Mouse (Mus musculus): ENCODE results near the gene Pipox. TPM values are rescaled to one million over a fixed set of nuclear protein-coding genes. Genes with fewer than 3 reads are reported as not detected.
A peak's percentile ranks its signal among the peaks of the same experiment; 100 is the strongest.

Pipox gene
- total and polyA plus RNA-seq, 2 experiments from 2014 or later = 3.6 to 5.1 TPM

DNA sequence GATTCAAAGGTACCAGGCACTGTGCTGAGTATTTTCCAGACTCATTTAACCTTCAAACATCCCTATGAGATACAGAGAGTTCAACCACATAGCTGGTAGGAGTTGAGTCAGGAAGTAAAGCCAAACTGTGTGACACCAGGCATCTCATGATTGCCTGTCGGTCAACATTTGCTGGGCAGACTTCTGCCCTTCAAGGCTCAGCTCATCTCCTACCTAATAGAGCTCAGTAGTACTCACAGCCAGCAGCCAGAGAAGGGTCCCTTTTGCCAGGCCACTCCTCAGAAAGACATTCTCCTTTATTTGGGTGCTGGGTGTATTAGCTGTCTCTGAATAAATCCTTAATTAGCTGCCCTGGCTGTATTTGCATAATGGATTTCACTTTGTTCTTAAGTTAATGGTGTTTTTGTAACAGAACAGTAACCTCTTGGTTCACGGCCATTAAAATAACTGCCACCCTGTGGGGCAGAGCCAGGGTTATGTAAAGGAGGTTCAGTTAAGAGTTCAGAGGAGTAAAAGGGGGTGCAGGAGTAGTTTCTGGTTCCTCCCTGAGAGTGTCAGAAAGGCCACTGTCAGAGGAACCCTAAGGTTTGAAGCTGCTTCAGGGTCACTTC is 3.1 kb downstream of the Pipox start:
- no peak overlapping the region for H3K9ac ChIP-seq (replicated peaks; ENCODE audit: low read length, poor library complexity, severe bottlenecking)
- WGBS = 62% methylated on average over 2 of the region's 2 CpGs
- no peak for TF ChIP-seq CTCF (IDR thresholded peaks at IDR 0.05)
- no peaks in the 10 kb centered on the region for H3K36me3 ChIP-seq (ENCODE audit: insufficient read depth, low read length)
- no peaks in the 10 kb centered on the region for H3K9me3 ChIP-seq (ENCODE audit: low read length)
- no peak overlapping the region for H3K27ac ChIP-seq (ENCODE audit: low read depth, low read length)
- DNase-seq (ENCODE audit: low spot score) = no peak
- peaks cover 31% of the 10 kb centered on the region for H3K4me1 ChIP-seq (ENCODE audit: insufficient read depth, low read length)
- no peak for ATAC-seq (ENCODE audit: low FRiP score)
- H3K27me3 ChIP-seq (ENCODE audit: insufficient read depth, low read length) = no peaks in the 10 kb centered on the region
- H3K4me2 ChIP-seq (ENCODE audit: low read depth, low read length, poor library complexity, severe bottlenecking) = no peak overlapping the region
- H3K4me3 ChIP-seq (ENCODE audit: low read depth, low read length) = no peak overlapping the region

DNA sequence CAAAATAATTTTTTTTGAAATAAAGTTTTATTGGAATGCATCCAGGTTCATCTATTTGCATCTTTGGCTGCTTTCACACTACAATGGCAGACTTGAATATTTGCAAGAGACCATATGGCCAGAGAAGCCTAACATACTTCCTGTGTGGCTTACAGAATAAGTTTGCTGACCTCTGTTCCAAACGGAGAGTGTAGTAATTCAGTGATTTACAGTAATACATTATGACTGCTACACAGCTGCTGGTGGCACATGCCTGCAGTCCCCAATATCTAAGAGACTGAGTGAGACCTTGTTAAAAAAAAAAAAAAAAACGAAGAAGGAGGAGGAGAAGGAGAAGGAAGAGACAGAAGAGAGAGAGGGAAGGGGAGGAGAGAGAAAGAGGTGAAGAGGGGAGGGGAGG is 4.4 kb downstream of the Pipox start:
- no peak for DNase-seq (ENCODE audit: low spot score)
- H3K9me3 ChIP-seq (ENCODE audit: low read length) = no peaks in the 10 kb centered on the region

DNA sequence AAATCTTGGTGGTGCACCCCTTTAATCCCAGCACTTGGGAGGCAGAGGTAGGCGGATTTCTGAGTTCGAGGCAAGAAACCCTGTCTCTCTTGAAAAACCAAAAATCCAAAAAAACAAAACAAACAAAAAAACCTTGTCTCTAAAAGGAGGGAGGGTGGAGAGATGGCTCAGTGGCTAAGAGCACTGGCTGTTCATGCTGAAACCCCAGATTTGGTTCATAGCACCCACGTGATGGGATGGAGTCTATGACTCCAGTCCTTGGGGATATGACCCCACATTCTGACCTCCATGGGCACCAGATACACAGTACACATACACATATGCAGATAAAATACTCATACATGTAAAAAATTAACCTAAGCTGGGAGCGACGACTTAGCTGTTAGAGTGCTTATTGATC is 5.0 kb downstream of the Pipox start:
- no peak overlapping the region for H3K4me3 ChIP-seq (ENCODE audit: low read depth, low read length)
- H3K36me3 ChIP-seq (ENCODE audit: insufficient read depth, low read length) = no peaks in the 10 kb centered on the region
- no peak overlapping the region for H3K9ac ChIP-seq (replicated peaks; ENCODE audit: low read length, poor library complexity, severe bottlenecking)
- 92% methylated on average over 5 of the region's 5 CpGs for WGBS
- ATAC-seq (ENCODE audit: low FRiP score) = no peak
- no peak for TF ChIP-seq CTCF (IDR thresholded peaks at IDR 0.05)
- H3K4me2 ChIP-seq (ENCODE audit: low read depth, low read length, poor library complexity, severe bottlenecking) = no peak overlapping the region
- peaks cover 32% of the 10 kb centered on the region for H3K4me1 ChIP-seq (ENCODE audit: insufficient read depth, low read length)
- H3K27ac ChIP-seq (ENCODE audit: low read depth, low read length) = no peak overlapping the region
- no peaks in the 10 kb centered on the region for H3K9me3 ChIP-seq (ENCODE audit: low read length)
- H3K27me3 ChIP-seq (ENCODE audit: insufficient read depth, low read length) = no peaks in the 10 kb centered on the region
- no peak for DNase-seq (ENCODE audit: low spot score)

More for the DNA sequence above, 4.4 kb downstream of the Pipox start:
- no peak for TF ChIP-seq CTCF (IDR thresholded peaks at IDR 0.05)
- H3K4me2 ChIP-seq (ENCODE audit: low read depth, low read length, poor library complexity, severe bottlenecking) = no peak overlapping the region
- no peak overlapping the region for H3K27ac ChIP-seq (ENCODE audit: low read depth, low read length)
- no peaks in the 10 kb centered on the region for H3K27me3 ChIP-seq (ENCODE audit: insufficient read depth, low read length)
- no peak for ATAC-seq (ENCODE audit: low FRiP score)
- no peaks in the 10 kb centered on the region for H3K36me3 ChIP-seq (ENCODE audit: insufficient read depth, low read length)
- H3K4me1 ChIP-seq (ENCODE audit: insufficient read depth, low read length) = peaks cover 35% of the 10 kb centered on the region
- H3K4me3 ChIP-seq (ENCODE audit: low read depth, low read length) = no peak overlapping the region
- 38% methylated on average over 1 of the region's 2 CpGs for WGBS
- H3K9ac ChIP-seq (replicated peaks; ENCODE audit: low read length, poor library complexity, severe bottlenecking) = no peak overlapping the region

DNA sequence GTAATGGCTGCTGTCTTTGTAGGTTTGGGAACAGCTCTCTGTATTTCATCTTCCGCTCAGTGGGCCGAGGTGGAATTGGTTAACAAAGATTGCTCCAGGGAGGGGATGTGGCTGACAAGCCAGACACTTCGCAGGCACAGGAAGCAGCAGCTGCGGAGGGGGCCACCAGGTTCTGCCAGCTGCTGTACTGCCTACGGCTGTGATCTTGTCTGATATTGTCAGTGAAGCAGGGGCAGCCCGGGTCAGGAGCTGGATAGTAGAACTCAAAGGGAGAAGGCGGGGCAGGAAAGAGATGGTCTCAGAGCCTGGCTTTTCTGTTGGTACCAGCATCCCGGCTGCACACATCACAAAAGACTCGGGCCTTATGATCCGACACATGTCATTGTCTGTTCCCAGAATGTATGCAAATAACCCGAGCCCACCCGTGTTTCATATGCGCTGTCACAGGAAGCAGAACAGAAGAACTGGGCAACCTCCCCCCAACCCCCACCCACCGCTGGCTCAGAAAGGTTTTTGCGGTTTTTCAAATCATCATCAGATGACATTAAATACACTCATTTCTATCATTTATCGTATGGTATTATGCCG is 6.4 kb downstream of the Pipox start:
- Histone ChIP-seq H3K27ac (ENCODE audit: low read depth, low read length) (peak overlapping the region; percentile 55; the same call in 1 of the 2 replicates), H3K4me2 (ENCODE audit: low read depth, low read length, poor library complexity, severe bottlenecking) (0 out of 2 replicates have a peak overlapping the region, but pooled peaks have one; percentile 12), H3K9me3 (ENCODE audit: low read length) (no peaks in the 10 kb centered on the region), H3K4me1 (ENCODE audit: insufficient read depth, low read length) (peaks cover 24% of the 10 kb centered on the region), H3K36me3 (ENCODE audit: insufficient read depth, low read length) (no peaks in the 10 kb centered on the region), H3K27me3 (ENCODE audit: insufficient read depth, low read length) (no peaks in the 10 kb centered on the region), H3K9ac (replicated peaks; ENCODE audit: low read length, poor library complexity, severe bottlenecking) (peak overlapping the region; percentile 39), H3K4me3 (ENCODE audit: low read depth, low read length) (no peak overlapping the region)
- TF ChIP-seq CTCF (IDR thresholded peaks at IDR 0.05) = no peak
- WGBS = 15% methylated on average over 17 of the region's 17 CpGs
- DNase-seq (ENCODE audit: low spot score) = peak; percentile 64
- peak; percentile 44; the same call in 1 of the 2 replicates for ATAC-seq (ENCODE audit: low FRiP score)

DNA sequence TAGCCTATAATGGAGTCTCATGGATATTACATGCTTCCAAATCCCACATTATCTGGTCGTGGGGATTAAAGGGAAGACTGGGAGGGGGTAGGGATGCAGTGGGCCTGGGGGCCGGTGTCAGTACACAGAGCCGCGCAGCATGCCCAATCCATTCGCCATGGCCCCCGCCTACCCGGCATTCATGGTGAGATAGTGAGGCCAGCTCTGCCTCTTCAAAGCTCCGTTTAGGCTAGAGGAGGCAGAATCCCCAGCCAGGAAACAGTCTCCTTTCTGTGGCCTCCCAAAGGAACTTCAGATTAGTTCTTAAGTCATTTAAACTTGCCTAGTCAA is 8.7 kb downstream of the Pipox start:
- Histone ChIP-seq H3K27ac (ENCODE audit: low read depth, low read length) (no peak overlapping the region), H3K27me3 (ENCODE audit: insufficient read depth, low read length) (no peaks in the 10 kb centered on the region), H3K9me3 (ENCODE audit: low read length) (no peaks in the 10 kb centered on the region), H3K4me2 (ENCODE audit: low read depth, low read length, poor library complexity, severe bottlenecking) (no peak overlapping the region), H3K4me3 (ENCODE audit: low read depth, low read length) (no peak overlapping the region), H3K4me1 (ENCODE audit: insufficient read depth, low read length) (peaks cover 24% of the 10 kb centered on the region), H3K9ac (replicated peaks; ENCODE audit: low read length, poor library complexity, severe bottlenecking) (no peak overlapping the region), H3K36me3 (ENCODE audit: insufficient read depth, low read length) (no peaks in the 10 kb centered on the region)
- 14% methylated on average over 8 of the region's 8 CpGs for whole genome bisulfite sequencing
- 0 out of 2 replicates have a peak, but pooled peaks have one; percentile 58 for ATAC-seq (ENCODE audit: low FRiP score)
- no peak for TF ChIP-seq CTCF (IDR thresholded peaks at IDR 0.05)
- DNase-seq (ENCODE audit: low spot score) = peak; percentile 53

DNA sequence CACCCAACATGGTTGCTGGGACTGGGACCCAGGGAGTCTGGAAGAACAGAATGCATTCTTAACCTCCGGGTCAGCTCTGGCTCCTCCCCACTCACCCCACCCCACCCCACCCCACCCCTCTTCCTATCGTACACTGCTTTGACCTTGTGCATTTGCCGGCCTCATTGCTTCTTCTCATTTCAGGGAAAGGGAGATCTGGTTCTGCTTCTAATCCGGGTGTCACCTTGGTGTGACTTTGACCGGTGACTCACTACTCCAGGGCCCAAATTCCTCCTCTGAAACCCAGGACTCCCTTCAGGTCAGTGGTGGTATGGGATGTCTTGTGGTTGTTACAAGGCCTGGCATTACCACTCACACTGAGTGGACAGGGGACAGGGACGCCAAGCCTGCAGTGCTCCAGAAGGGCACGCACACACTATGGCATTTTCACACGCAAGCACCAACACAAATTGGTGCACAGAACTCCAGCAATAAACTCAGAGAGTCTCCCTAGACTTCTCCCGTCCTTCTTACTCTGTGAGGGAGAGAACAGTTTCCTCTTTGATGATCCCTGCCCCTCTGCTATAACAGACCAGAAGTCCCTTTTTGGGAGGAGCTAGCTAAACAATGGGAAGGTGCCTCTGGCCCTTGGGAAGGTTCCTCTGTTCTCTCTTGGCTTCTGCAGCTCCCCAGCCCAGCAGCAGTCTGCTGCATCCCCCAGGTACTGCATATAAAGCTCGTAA is 9.2 kb downstream of the Pipox start:
- Histone ChIP-seq H3K36me3 (ENCODE audit: insufficient read depth, low read length) (no peaks in the 10 kb centered on the region), H3K9me3 (ENCODE audit: low read length) (no peaks in the 10 kb centered on the region), H3K27ac (ENCODE audit: low read depth, low read length) (0 out of 2 replicates have a peak overlapping the region, but pooled peaks have one; percentile 26), H3K4me2 (ENCODE audit: low read depth, low read length, poor library complexity, severe bottlenecking) (no peak overlapping the region), H3K4me1 (ENCODE audit: insufficient read depth, low read length) (peaks cover 24% of the 10 kb centered on the region), H3K27me3 (ENCODE audit: insufficient read depth, low read length) (no peaks in the 10 kb centered on the region), H3K9ac (replicated peaks; ENCODE audit: low read length, poor library complexity, severe bottlenecking) (no peak overlapping the region), H3K4me3 (ENCODE audit: low read depth, low read length) (no peak overlapping the region)
- ATAC-seq (ENCODE audit: low FRiP score) = no peak
- 28% methylated on average over 10 of the region's 10 CpGs for WGBS
- no peak for DNase-seq (ENCODE audit: low spot score)
- TF ChIP-seq CTCF (IDR thresholded peaks at IDR 0.05) = no peak
